Mouse (Mus musculus) stomach, embryonic 14.5 days (tissue): ENCODE data around the gene Gpatch3. TPM values are rescaled to one million over a fixed set of nuclear protein-coding genes. Genes with fewer than 3 reads are reported as not detected.

Experiments
- microRNA-seq: library from miRNA; unstranded; fragments of <30 nt; microRNA quantifications from one replicate; pipeline ENCODE4, GENCODE M21; 2016
- polyA plus RNA-seq: library from polyadenylated mRNA; unstranded; fragments of >200 nt; fragmentation: Nextera tagmentation; extraction: Ambion mirVana; gene quantifications from 2 replicates; pipeline ENCODE4 v1.2.1, GENCODE M21; 2014

Gpatch3 gene
- polyA plus RNA-seq, 1 experiment from 2014 or later: 5.5 TPM

Small RNA genes within 50 kb of the gene (microRNA-seq; reads per million reads assigned to microRNA genes)
- gene Gm23158: not detected

Other genes starting within 250 kb of the Gpatch3 start
- gene Wdtc1, start 221.3 kb upstream of the Gpatch3 start, polyA plus RNA-seq: 18.5 and 19.9 TPM in 2 replicates
- 9.8 and 10.6 TPM in 2 replicates for gene Slc9a1, start 205.0 kb upstream of the Gpatch3 start, polyA plus RNA-seq
- 0.39 and 0.45 TPM in 2 replicates for gene Tent5b, start 94.6 kb upstream of the Gpatch3 start, polyA plus RNA-seq
- 2.5 and 3.6 TPM in 2 replicates for gene Trnp1, start 76.2 kb upstream of the Gpatch3 start, polyA plus RNA-seq
- 30.1 and 31.6 TPM in 2 replicates for gene Kdf1, start 55.8 kb upstream of the Gpatch3 start, polyA plus RNA-seq
- 192 and 206 TPM in 2 replicates for gene Nudc, start 28.7 kb upstream of the Gpatch3 start, polyA plus RNA-seq
- gene Nr0b2, start 21.4 kb upstream of the Gpatch3 start, polyA plus RNA-seq: 3.3 and 4.1 TPM in 2 replicates
- gene Gpn2, start 9.6 kb downstream of the Gpatch3 start, polyA plus RNA-seq: 17.7 and 18.9 TPM in 2 replicates
- 158 and 163 TPM in 2 replicates for gene Sfn, start 27.4 kb downstream of the Gpatch3 start, polyA plus RNA-seq
- 2.7 and 3.2 TPM in 2 replicates for gene Zdhhc18, start 75.4 kb downstream of the Gpatch3 start, polyA plus RNA-seq
- gene Pigv, start 97.9 kb downstream of the Gpatch3 start, polyA plus RNA-seq: 15.6 and 18.9 TPM in 2 replicates
- 42.0 and 49.4 TPM in 2 replicates for gene Arid1a, start 182.0 kb downstream of the Gpatch3 start, polyA plus RNA-seq